Mouse (Mus musculus): Measurements from ENCODE around the gene Tfeb. TPM values are rescaled to one million over a fixed set of nuclear protein-coding genes. Genes with fewer than 3 reads are reported as not detected.

Tfeb gene
- polyA plus RNA-seq, 1 experiment from 2014 or later: 2.8 TPM

DNA sequence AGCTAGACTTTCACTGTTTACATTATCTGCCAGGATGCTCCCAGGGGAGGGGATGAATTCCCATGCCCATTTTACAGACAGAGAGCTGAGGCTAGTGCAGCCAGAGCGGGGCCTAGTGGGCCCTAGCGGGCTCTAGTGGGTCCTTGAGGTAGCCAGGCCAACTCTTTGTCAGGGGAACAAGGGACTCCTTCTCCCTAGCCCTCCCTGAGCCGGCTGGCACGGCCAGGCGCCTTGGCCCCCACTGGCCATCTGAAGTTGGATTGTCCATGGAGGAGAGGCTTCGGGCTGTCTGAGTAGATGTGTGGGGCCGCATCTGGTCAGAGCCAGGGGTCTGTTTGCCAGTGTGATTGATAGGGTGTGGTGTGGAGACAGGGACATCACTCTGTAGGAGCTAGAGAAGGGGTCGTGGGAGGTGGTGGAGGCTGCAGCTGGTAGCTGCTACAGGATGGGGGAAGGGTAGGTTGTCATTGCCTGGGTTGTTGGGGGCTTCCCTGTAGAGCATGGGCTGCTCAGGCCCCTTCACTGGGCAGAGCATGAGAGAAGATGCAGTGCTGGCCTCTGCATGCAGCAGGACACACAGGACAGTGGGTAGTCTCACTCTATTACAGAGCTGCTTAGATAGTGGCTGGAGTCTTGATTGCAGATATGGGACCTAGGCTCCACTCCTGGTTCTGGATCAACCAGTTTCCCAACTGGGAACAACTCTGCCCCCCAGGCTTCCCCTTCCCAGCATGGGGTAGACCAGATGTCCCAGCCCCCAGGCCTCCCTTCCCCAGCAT lies 46.8 kb downstream of the Tfeb start:
- Histone ChIP-seq H3K9ac (no peak overlapping the region), H3K9me3 (no peaks in the 10 kb centered on the region), H3K36me3 (no peaks in the 10 kb centered on the region), H3K27ac (replicated peaks) (no peak overlapping the region), H3K4me2 (no peak overlapping the region), H3K27me3 (peaks cover 12% of the 10 kb centered on the region; the same call in 1 of the 2 replicates), H3K4me3 (no peak overlapping the region), H3K4me1 (replicated peaks) (peaks cover 8% of the 10 kb centered on the region)
- 81% methylated on average over 8 of the region's 8 CpGs for WGBS
- no peak for ATAC-seq (ENCODE audit: low read depth)

GRCm38 (mm10) chr17:47784411-47784810 lies 47.6 kb downstream of the Tfeb start:
- no peak for ATAC-seq (ENCODE audit: low read depth)
- H3K4me2 ChIP-seq: no peak overlapping the region
- 90% methylated on average over 6 of the region's 6 CpGs for WGBS
- H3K4me1 ChIP-seq (replicated peaks): peaks cover 13% of the 10 kb centered on the region
- no peak overlapping the region for H3K9ac ChIP-seq
- H3K27me3 ChIP-seq: peaks cover 12% of the 10 kb centered on the region; the same call in 1 of the 2 replicates
- no peak overlapping the region for H3K27ac ChIP-seq (replicated peaks)
- H3K36me3 ChIP-seq: no peaks in the 10 kb centered on the region
- no peak overlapping the region for H3K4me3 ChIP-seq
- no peaks in the 10 kb centered on the region for H3K9me3 ChIP-seq

DNA sequence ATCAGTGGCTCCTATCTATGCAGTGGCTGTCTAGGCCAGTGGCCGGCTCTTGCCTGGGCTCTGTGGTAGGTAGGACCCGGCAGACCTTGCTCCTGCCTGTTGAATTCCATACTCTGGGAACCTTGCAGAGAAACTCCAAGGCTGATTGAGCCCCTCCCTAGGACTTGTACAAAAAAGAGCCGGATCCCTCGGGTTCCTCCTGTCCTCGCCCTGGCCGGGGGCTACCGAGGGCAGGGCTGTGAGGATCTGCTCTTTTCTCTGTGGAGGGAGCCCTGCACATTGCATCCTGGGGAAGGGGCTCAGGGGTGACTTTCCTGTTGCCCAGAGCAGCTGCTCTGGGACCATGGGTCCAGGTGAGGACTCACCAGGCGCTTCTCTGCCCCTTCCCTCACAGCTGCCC lies 50.8 kb downstream of the Tfeb start:
- ATAC-seq (ENCODE audit: low read depth): no peak
- Histone ChIP-seq H3K27ac (replicated peaks) (no peak overlapping the region), H3K9me3 (no peaks in the 10 kb centered on the region), H3K4me3 (no peak overlapping the region), H3K4me1 (replicated peaks) (peaks cover 18% of the 10 kb centered on the region), H3K4me2 (no peak overlapping the region), H3K27me3 (peaks cover 18% of the 10 kb centered on the region; the same call in 1 of the 2 replicates), H3K9ac (no peak overlapping the region), H3K36me3 (no peaks in the 10 kb centered on the region)
- 45% methylated on average over 8 of the region's 8 CpGs for WGBS

DNA sequence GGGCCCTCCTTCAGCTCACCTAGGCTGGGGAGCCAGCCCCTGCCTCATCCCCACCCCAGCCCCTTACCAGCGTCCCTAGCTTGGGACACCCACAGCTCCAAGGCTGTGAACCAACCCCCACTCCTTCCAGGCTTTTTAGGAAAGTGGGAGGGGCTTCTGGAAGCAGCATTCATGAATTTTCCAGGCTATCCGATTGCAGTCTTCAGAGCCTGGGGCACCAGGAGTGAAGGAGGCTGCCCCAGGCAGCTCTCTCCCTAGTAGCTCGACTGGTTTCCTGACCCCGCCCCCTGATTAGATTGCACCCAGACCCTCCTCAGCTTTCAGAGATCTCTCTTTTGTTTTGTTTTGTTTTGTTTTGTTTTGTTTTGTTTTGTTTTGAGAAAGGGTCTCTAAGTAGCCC lies 51.5 kb downstream of the Tfeb start:
- H3K4me2 ChIP-seq: no peak overlapping the region
- H3K4me3 ChIP-seq: no peak overlapping the region
- WGBS: 5% methylated on average over 4 of the region's 4 CpGs

DNA sequence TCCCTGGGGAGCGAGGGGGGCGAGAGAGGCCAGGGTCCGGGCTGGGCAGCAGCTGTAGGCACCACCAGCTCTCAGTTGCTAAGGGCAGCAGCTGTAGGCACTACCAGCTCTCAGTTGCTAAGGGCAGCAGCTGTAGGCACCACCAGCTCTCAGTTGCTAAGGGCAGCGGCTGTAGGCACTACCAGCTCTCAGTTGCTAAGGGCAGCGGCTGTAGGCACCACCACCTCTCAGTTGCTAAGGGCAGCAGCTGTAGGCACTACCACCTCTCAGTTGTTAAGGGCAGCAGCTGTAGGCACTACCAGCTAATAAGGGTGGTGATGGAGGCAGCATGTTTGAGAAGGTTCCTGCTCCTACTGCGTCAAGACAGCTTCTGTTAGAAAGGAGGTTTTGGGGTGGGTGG lies 52.2 kb downstream of the Tfeb start:
- no peaks in the 10 kb centered on the region for H3K36me3 ChIP-seq
- H3K9me3 ChIP-seq: no peaks in the 10 kb centered on the region
- peaks cover 18% of the 10 kb centered on the region; the same call in 1 of the 2 replicates for H3K27me3 ChIP-seq
- no peak overlapping the region for H3K9ac ChIP-seq
- no peak overlapping the region for H3K4me2 ChIP-seq
- H3K4me3 ChIP-seq: no peak overlapping the region
- WGBS: 58% methylated on average over 6 of the region's 6 CpGs
- H3K4me1 ChIP-seq (replicated peaks): peaks cover 23% of the 10 kb centered on the region
- no peak for ATAC-seq (ENCODE audit: low read depth)
- no peak overlapping the region for H3K27ac ChIP-seq (replicated peaks)

More for the DNA sequence above, 51.5 kb downstream of the Tfeb start:
- Histone ChIP-seq H3K27ac (replicated peaks) (no peak overlapping the region), H3K36me3 (no peaks in the 10 kb centered on the region), H3K9me3 (no peaks in the 10 kb centered on the region), H3K9ac (no peak overlapping the region), H3K27me3 (peaks cover 18% of the 10 kb centered on the region; the same call in 1 of the 2 replicates), H3K4me1 (replicated peaks) (peaks cover 23% of the 10 kb centered on the region)
- ATAC-seq (ENCODE audit: low read depth): no peak

DNA sequence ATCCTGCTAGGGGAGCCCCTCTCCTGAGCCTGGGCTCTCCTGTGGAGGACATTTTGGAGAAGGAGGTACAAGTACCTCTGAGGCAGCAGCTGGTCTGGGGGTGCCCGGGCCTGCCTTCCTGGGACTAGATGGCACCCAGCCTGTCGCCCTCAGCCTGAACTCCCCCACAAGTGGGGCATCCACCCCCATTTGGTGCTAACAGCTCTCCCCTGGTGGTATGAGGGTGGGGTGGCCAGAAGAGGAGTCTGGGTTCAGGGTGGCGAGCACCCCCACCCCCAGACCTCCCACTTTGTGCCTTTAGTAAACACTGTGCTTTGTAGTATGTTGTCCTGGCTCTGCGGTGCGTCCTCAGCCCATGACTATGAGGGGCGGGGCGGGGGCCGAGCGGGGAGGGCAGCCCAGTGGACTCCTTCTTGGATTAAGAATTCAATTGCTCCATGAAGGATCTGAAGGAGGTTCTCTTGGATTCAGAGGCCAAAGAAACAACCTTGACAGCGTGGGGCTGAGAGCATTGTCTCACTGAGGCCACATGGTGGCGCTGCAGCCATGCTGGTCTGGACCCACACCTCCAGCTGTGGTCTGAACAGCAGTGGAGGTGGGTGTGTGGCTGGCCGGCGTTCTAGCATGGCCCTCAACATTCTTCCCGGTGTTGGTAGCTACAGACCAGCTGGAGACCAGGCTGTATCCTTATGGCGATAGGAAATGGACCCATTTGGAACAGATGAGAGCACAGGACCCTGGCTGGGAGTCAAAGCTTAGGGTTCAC lies 55.5 kb downstream of the Tfeb start:
- Histone ChIP-seq H3K9me3 (no peaks in the 10 kb centered on the region), H3K4me2 (no peak overlapping the region), H3K4me1 (replicated peaks) (peaks cover 36% of the 10 kb centered on the region), H3K9ac (no peak overlapping the region), H3K36me3 (no peaks in the 10 kb centered on the region), H3K27me3 (peaks cover 12% of the 10 kb centered on the region; the same call in 1 of the 2 replicates), H3K4me3 (no peak overlapping the region), H3K27ac (replicated peaks) (no peak overlapping the region)
- ATAC-seq (ENCODE audit: low read depth): peak; percentile 64
- 21% methylated on average over 15 of the region's 15 CpGs for WGBS

DNA sequence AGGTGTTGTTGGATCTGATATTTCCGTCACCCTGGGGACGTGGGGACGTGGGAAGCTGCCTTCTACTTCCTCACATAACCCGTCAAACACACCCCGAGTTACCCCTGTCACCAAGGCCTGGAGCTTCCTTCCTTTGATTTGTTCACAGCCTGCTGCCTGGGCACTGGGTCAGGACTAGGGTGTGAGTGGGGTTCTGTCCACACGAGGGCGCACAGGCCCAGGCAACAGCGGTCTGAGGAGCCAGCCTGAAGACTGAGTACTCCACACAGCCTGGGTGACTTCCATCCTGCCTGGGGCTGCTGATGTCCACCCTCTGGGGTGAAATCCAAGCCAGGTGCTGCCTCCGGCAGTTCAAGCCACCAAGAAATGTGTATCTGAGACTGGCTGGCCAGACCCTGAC lies 56.5 kb downstream of the Tfeb start:
- no peak overlapping the region for H3K27ac ChIP-seq (replicated peaks)
- H3K4me3 ChIP-seq: no peak overlapping the region
- ATAC-seq (ENCODE audit: low read depth): peak; percentile 60
- peaks cover 30% of the 10 kb centered on the region for H3K4me1 ChIP-seq (replicated peaks)
- H3K9ac ChIP-seq: no peak overlapping the region
- H3K4me2 ChIP-seq: no peak overlapping the region
- no peaks in the 10 kb centered on the region for H3K36me3 ChIP-seq
- H3K27me3 ChIP-seq: peaks cover 8% of the 10 kb centered on the region; the same call in 1 of the 2 replicates
- no peaks in the 10 kb centered on the region for H3K9me3 ChIP-seq
- 15% methylated on average over 9 of the region's 9 CpGs for WGBS

DNA sequence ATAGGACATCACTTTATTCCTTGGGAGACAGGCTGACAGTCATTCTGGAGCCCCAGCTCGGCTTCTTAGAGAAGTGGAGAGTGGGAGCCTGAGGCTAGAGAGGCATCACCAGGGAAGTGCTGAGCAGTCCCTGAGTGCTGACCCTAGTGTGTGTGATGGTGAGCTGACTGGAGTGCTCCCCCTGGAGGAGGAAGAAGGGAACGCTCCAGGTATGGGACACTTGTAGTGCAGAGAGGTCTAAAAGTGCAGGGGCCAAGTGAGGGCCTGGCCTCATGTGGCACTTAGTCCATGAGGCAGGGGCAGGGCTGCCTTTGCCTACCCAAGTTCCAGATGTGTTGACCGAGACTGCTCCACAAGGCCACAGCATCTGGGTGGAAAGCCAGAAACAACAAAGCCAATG lies 58.6 kb downstream of the Tfeb start:
- WGBS: 35% methylated on average over 3 of the region's 3 CpGs
- no peak overlapping the region for H3K4me2 ChIP-seq
- no peak overlapping the region for H3K4me3 ChIP-seq
- H3K4me1 ChIP-seq (replicated peaks): peaks cover 24% of the 10 kb centered on the region
- H3K36me3 ChIP-seq: no peaks in the 10 kb centered on the region
- no peak overlapping the region for H3K9ac ChIP-seq
- no peak overlapping the region for H3K27ac ChIP-seq (replicated peaks)
- H3K27me3 ChIP-seq: peaks cover 8% of the 10 kb centered on the region; the same call in 1 of the 2 replicates
- ATAC-seq (ENCODE audit: low read depth): no peak
- no peaks in the 10 kb centered on the region for H3K9me3 ChIP-seq

DNA sequence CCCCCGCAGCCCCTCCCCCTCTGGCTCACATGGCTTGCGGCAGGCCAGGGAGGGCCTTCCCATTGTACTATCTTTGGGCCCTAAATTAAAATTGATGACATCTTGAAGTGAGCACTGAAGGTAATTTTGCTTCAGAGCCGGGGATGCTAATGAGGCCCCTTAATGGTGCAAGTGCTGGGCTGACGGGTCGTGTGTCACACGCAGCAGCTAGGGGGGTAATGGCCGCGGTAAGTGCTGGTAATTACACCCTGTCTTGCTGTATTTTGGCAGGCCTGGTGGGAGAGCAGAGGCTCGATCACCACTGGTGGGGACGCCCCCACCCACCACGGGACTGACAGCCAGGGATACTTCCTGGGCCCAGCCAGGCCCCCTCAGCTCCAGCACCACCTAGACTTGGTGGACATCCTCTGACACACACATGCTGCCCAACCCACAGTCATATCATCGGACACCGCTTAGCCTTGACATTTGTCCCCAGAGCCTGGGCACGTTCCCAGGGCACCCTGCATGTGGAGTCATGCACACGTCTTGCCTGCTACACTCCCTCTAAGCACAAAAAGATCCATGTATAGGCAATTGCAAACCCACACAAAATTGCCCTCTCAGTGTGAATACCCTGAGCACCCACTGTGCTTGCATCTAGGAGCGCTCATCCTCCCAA lies 59.5 kb downstream of the Tfeb start:
- no peak overlapping the region for H3K4me2 ChIP-seq
- no peaks in the 10 kb centered on the region for H3K36me3 ChIP-seq
- peaks cover 24% of the 10 kb centered on the region for H3K4me1 ChIP-seq (replicated peaks)
- H3K27ac ChIP-seq (replicated peaks): 0 out of 2 replicates have a peak overlapping the region, but pooled peaks have one; percentile 3
- H3K9me3 ChIP-seq: no peaks in the 10 kb centered on the region
- ATAC-seq (ENCODE audit: low read depth): no peak
- 0 out of 2 replicates have a peak overlapping the region, but pooled peaks have one; percentile 17 for H3K9ac ChIP-seq
- 29% methylated on average over 16 of the region's 16 CpGs for WGBS
- no peak overlapping the region for H3K4me3 ChIP-seq
- peaks cover 7% of the 10 kb centered on the region; the same call in 1 of the 2 replicates for H3K27me3 ChIP-seq

- Histone ChIP-seq H3K27me3 (peaks cover 6% of the 10 kb centered on the region), H3K36me3 (no peaks in the 10 kb centered on the region), H3K4me3 (no peak overlapping the region), H3K9me3 (no peaks in the 10 kb centered on the region), H3K4me1 (replicated peaks) (peaks cover 24% of the 10 kb centered on the region), H3K27ac (replicated peaks) (no peak overlapping the region), H3K4me2 (no peak overlapping the region), H3K9ac (no peak overlapping the region)
- ATAC-seq (ENCODE audit: low read depth): no peak
- 68% methylated on average over 4 of the region's 4 CpGs for WGBS
Measured at GRCm38 (mm10) chr17:47796968-47797367, 60.1 kb downstream of the Tfeb start.

DNA sequence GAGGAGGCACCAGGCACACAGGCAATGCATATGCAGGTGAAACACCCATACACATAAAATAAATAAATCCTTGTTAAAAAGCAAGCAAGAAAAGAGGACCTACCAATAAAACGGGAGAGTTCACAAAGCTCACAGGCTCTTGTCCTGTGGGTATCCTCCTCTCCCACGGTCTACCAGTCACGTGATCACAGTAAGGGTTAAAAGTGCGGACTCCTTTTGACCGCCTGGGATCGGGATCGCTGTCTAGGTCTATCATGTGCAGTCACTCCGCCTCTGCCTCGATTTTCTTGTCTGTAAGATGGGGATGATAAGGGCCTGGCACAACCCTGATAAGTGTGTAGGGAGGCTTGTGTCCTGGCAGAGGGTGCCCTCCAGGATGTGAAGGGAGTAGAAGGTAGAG lies 60.6 kb downstream of the Tfeb start:
- ATAC-seq (ENCODE audit: low read depth): no peak

DNA sequence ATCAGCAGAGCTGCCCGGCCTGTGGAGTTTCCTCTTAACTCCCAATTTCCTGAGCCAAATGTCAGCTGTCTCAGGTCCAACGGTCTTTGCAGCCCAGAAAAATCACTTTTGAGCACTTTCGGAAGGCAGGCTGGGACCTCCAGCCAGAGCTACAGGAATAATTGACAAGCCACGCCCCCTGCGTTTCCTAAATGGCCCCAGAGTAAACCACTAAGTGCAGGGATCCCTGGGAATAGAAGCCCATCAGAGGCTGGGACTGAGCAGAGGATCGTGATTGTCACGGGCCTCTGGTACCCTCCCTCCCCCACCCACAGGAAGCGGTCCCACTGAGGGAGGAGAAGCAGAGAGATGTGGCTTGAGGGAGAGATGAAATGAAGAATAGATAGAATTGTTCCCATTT lies 66.0 kb downstream of the Tfeb start:
- Histone ChIP-seq H3K36me3 (no peaks in the 10 kb centered on the region), H3K4me1 (replicated peaks) (0 out of 2 replicates have a peak, but pooled peaks cover 6% of the 10 kb centered on the region), H3K9ac (no peak overlapping the region), H3K4me2 (no peak overlapping the region), H3K4me3 (no peak overlapping the region), H3K9me3 (no peaks in the 10 kb centered on the region), H3K27me3 (peaks cover 22% of the 10 kb centered on the region), H3K27ac (replicated peaks) (no peak overlapping the region)
- 10% methylated on average over 8 of the region's 8 CpGs for WGBS
- no peak for ATAC-seq (ENCODE audit: low read depth)

More for the DNA sequence above, 60.6 kb downstream of the Tfeb start:
- Histone ChIP-seq H3K9me3 (no peaks in the 10 kb centered on the region), H3K27ac (replicated peaks) (no peak overlapping the region), H3K36me3 (no peaks in the 10 kb centered on the region), H3K4me3 (no peak overlapping the region), H3K4me1 (replicated peaks) (peaks cover 21% of the 10 kb centered on the region), H3K4me2 (no peak overlapping the region), H3K27me3 (peaks cover 10% of the 10 kb centered on the region), H3K9ac (no peak overlapping the region)
- 77% methylated on average over 9 of the region's 9 CpGs for WGBS
